Mouse (Mus musculus) MEL (cell line): Measurements from ENCODE around the gene Nat9. TPM values are rescaled to one million over a fixed set of nuclear protein-coding genes. Genes with fewer than 3 reads are reported as not detected.
A peak's percentile ranks its signal among the peaks of the same experiment; 100 is the strongest.

Source experiments
- DNase-seq: peaks from one replicate; pipeline ENCODE4 v3.0.0; 2011; ENCODE audit warnings: low read depth, low spot score
- H3K27ac ChIP-seq: 2 replicates; pipeline ENCODE4 v1.5.1; 2012; ENCODE audit warnings: low read depth, mild to moderate bottlenecking, control low read depth, low read length, moderate library complexity; ENCODE audit not compliant: control insufficient read depth
- H3K27me3 ChIP-seq, 2 experiments: fragments of 150-350 bp in 1 of 2; sonication (generic) in 1 of 2; 2 replicates each; pipeline ENCODE4 v1.6.1; 2012; ENCODE audit warnings: low read length in 2 of 2, mild to moderate bottlenecking in 2 of 2, improper control_type of control experiment in 1 of 2, moderate library complexity in 1 of 2; ENCODE audit not compliant: insufficient read depth in 2 of 2, control insufficient read depth in 1 of 2
- H3K36me3 ChIP-seq, 2 experiments: 2 replicates each; pipeline ENCODE4 v1.6.1; 2012 to 2014; ENCODE audit warnings: low read length in 2 of 2, improper control_type of control experiment in 1 of 2, inconsistent platforms in 1 of 2, mild to moderate bottlenecking in 1 of 2; ENCODE audit not compliant: insufficient read depth in 2 of 2, control insufficient read depth in 1 of 2
- H3K4me1 ChIP-seq, 2 experiments: fragments of 150-350 bp in 1 of 2; sonication (generic) in 1 of 2; 2 replicates each; pipeline ENCODE4 v1.6.1; 2012; ENCODE audit warnings: low read length in 2 of 2, improper control_type of control experiment in 1 of 2, mild to moderate bottlenecking in 1 of 2; ENCODE audit not compliant: insufficient read depth in 2 of 2, control insufficient read depth in 1 of 2
- H3K4me3 ChIP-seq, 2 experiments: fragments of 150-350 bp in 1 of 2; sonication (generic) in 1 of 2; 2 replicates each; pipeline ENCODE4 v1.5.1; 2012; ENCODE audit warnings: low read depth in 2 of 2, low read length in 2 of 2, mild to moderate bottlenecking in 2 of 2, moderate library complexity in 2 of 2, control low read depth in 1 of 2, improper control_type of control experiment in 1 of 2; ENCODE audit not compliant: control insufficient read depth in 1 of 2, insufficient read depth in 1 of 2
- H3K79me2 ChIP-seq: 2 replicates; pipeline ENCODE4 v1.6.1; 2012; ENCODE audit warnings: mild to moderate bottlenecking, low read length, moderate library complexity; ENCODE audit not compliant: control insufficient read depth, poor library complexity, insufficient read depth
- H3K9ac ChIP-seq: 2 replicates; pipeline ENCODE4 v1.6.1; 2012; ENCODE audit warnings: low read depth, mild to moderate bottlenecking, control low read depth, low read length, moderate library complexity; ENCODE audit not compliant: control insufficient read depth, poor library complexity, severe bottlenecking
- H3K9me3 ChIP-seq: fragments of 150-350 bp; sonication (generic); replicated peaks from 2 replicates; pipeline ENCODE4 v1.6.1; 2012; ENCODE audit warnings: mild to moderate bottlenecking, low read length, improper control_type of control experiment, moderate library complexity; ENCODE audit not compliant: insufficient read depth
- BHLHE40 ChIP-seq: IDR thresholded peaks from 2 replicates; pipeline ENCODE4 v1.6.1; 2012; ENCODE audit warnings: low read depth, mild to moderate bottlenecking, inconsistent platforms, low read length, improper control_type of control experiment, borderline replicate concordance
- CHD1 ChIP-seq: IDR thresholded peaks from 2 replicates; pipeline ENCODE4 v1.6.1; 2012; ENCODE audit warnings: low read depth, mild to moderate bottlenecking, inconsistent platforms, low read length, improper control_type of control experiment
- CHD2 ChIP-seq: IDR thresholded peaks from 2 replicates; pipeline ENCODE4 v1.6.1; 2011; ENCODE audit warnings: low read length, improper control_type of control experiment
- CTCF ChIP-seq, 3 experiments: IDR thresholded peaks in 2 of 3; conservative IDR thresholded peaks in 1 of 3; 2 replicates each; pipeline ENCODE4 v1.5.1; 2011 to 2012; ENCODE audit warnings: low read length in 3 of 3, low read depth in 2 of 3, mild to moderate bottlenecking in 2 of 3, improper control_type of control experiment in 1 of 3, inconsistent platforms in 1 of 3, mixed read lengths in 1 of 3, moderate library complexity in 1 of 3; ENCODE audit not compliant: control insufficient read depth in 1 of 3, insufficient read depth in 1 of 3, poor library complexity in 1 of 3, severe bottlenecking in 1 of 3
- E2F4 ChIP-seq: IDR thresholded peaks from 2 replicates; pipeline ENCODE4 v1.6.1; 2011; ENCODE audit warnings: low read depth, low read length, improper control_type of control experiment, borderline replicate concordance
- ELF1 ChIP-seq: IDR thresholded peaks from 2 replicates; pipeline ENCODE4 v1.6.1; 2014; ENCODE audit warnings: low read depth, mild to moderate bottlenecking, inconsistent platforms, low read length, improper control_type of control experiment, moderate library complexity
- EP300 ChIP-seq, 2 experiments: IDR thresholded peaks; 2 replicates each; pipeline ENCODE4 v1.6.1; 2011; ENCODE audit warnings: improper control_type of control experiment in 2 of 2, low read length in 2 of 2, low read depth in 1 of 2, mild to moderate bottlenecking in 1 of 2
- GABPA ChIP-seq: IDR thresholded peaks from 2 replicates; pipeline ENCODE4 v1.6.1; 2012; ENCODE audit warnings: low read depth, mild to moderate bottlenecking, inconsistent platforms, low read length, improper control_type of control experiment, moderate library complexity
- GATA1 ChIP-seq: IDR thresholded peaks from 2 replicates; pipeline ENCODE4 v1.6.1; 2011; ENCODE audit warnings: low read depth, low read length, improper control_type of control experiment
- HCFC1 ChIP-seq: IDR thresholded peaks from 2 replicates; pipeline ENCODE4 v1.6.1; 2012; ENCODE audit warnings: low read depth, mild to moderate bottlenecking, inconsistent platforms, low read length, improper control_type of control experiment, moderate library complexity
- JUND ChIP-seq: IDR thresholded peaks from 2 replicates; pipeline ENCODE4 v1.6.1; 2011; ENCODE audit warnings: low read depth, mild to moderate bottlenecking, improper control_type of control experiment, low read length
- KAT2A ChIP-seq: conservative IDR thresholded peaks from 2 replicates; pipeline ENCODE4 v1.6.1; 2012; ENCODE audit warnings: low read depth, low read length, improper control_type of control experiment, inconsistent platforms
- MAFK ChIP-seq: IDR thresholded peaks from 2 replicates; pipeline ENCODE4 v1.6.1; 2011; ENCODE audit warnings: low read depth, mild to moderate bottlenecking, low read length, improper control_type of control experiment, borderline replicate concordance
- MAX ChIP-seq: IDR thresholded peaks from 2 replicates; pipeline ENCODE4 v1.6.1; 2011; ENCODE audit warnings: low read length, improper control_type of control experiment
- MAZ ChIP-seq: IDR thresholded peaks from 2 replicates; pipeline ENCODE4 v1.6.1; 2012; ENCODE audit warnings: low read depth, mild to moderate bottlenecking, inconsistent platforms, low read length, improper control_type of control experiment
- MEF2A ChIP-seq: IDR thresholded peaks from 2 replicates; pipeline ENCODE4 v1.6.1; 2014; ENCODE audit warnings: low read depth, mild to moderate bottlenecking, inconsistent platforms, low read length, improper control_type of control experiment; ENCODE audit not compliant: poor library complexity, insufficient replicate concordance, severe bottlenecking; ENCODE audit errors: extremely low read depth
- MXI1 ChIP-seq: IDR thresholded peaks from 2 replicates; pipeline ENCODE4 v1.6.1; 2011; ENCODE audit warnings: mild to moderate bottlenecking, low read depth, low read length, improper control_type of control experiment
- MYB ChIP-seq: IDR thresholded peaks from 2 replicates; pipeline ENCODE4 v1.6.1; 2011; ENCODE audit warnings: mild to moderate bottlenecking, low read depth, low read length, improper control_type of control experiment
- MYC ChIP-seq: IDR thresholded peaks from 2 replicates; pipeline ENCODE4 v1.6.1; 2011; ENCODE audit warnings: low read depth, mild to moderate bottlenecking, low read length, improper control_type of control experiment, moderate library complexity
- NELFE ChIP-seq: IDR thresholded peaks from 2 replicates; pipeline ENCODE4 v1.6.1; 2011; ENCODE audit warnings: low read depth, low read length, improper control_type of control experiment
- NRF1 ChIP-seq: IDR thresholded peaks from 2 replicates; pipeline ENCODE4 v1.6.1; 2014; ENCODE audit warnings: low read depth, mild to moderate bottlenecking, inconsistent platforms, low read length, improper control_type of control experiment, moderate library complexity; ENCODE audit not compliant: poor library complexity, insufficient read depth, severe bottlenecking
- POLR2A ChIP-seq, 2 experiments: IDR thresholded peaks; 2 replicates each; pipeline ENCODE4 v1.6.1; 2011 to 2012; ENCODE audit warnings: low read length in 2 of 2, mild to moderate bottlenecking in 2 of 2, control low read depth in 1 of 2, improper control_type of control experiment in 1 of 2, low read depth in 1 of 2, moderate library complexity in 1 of 2; ENCODE audit not compliant: control insufficient read depth in 1 of 2, insufficient read depth in 1 of 2, poor library complexity in 1 of 2
- POLR2AphosphoS2 ChIP-seq: IDR thresholded peaks from 2 replicates; pipeline ENCODE4 v1.6.1; 2011; ENCODE audit warnings: low read length, improper control_type of control experiment
- POLR2AphosphoS5 ChIP-seq: IDR thresholded peaks from 2 replicates; pipeline ENCODE4 v1.6.1; 2012; ENCODE audit warnings: low read depth, borderline replicate concordance, mild to moderate bottlenecking, inconsistent platforms, low read length, moderate library complexity, mixed read lengths
- RAD21 ChIP-seq: IDR thresholded peaks from 2 replicates; pipeline ENCODE4 v1.6.1; 2011; ENCODE audit warnings: mild to moderate bottlenecking, low read depth, low read length, improper control_type of control experiment
- SIN3A ChIP-seq: IDR thresholded peaks from 2 replicates; pipeline ENCODE4 v1.6.1; 2012; ENCODE audit warnings: low read length, improper control_type of control experiment, inconsistent platforms
- SMC3 ChIP-seq: IDR thresholded peaks from 2 replicates; pipeline ENCODE4 v1.6.1; 2011; ENCODE audit warnings: low read depth, low read length, improper control_type of control experiment
- TAL1 ChIP-seq: IDR thresholded peaks from 2 replicates; pipeline ENCODE4 v1.6.1; 2012; ENCODE audit warnings: mild to moderate bottlenecking, inconsistent platforms, low read length, moderate library complexity, mixed read lengths
- TBP ChIP-seq: IDR thresholded peaks from 2 replicates; pipeline ENCODE4 v1.8.0; 2011; ENCODE audit warnings: low read depth, low read length, improper control_type of control experiment
- TCF12 ChIP-seq: IDR thresholded peaks from 2 replicates; pipeline ENCODE4 v1.6.1; 2014; ENCODE audit warnings: low read depth, mild to moderate bottlenecking, inconsistent platforms, low read length, improper control_type of control experiment, moderate library complexity
- UBTF ChIP-seq: IDR thresholded peaks from 2 replicates; pipeline ENCODE4 v1.6.1; 2012; ENCODE audit warnings: low read depth, mild to moderate bottlenecking, inconsistent platforms, low read length, improper control_type of control experiment, moderate library complexity, borderline replicate concordance; ENCODE audit not compliant: insufficient read depth
- USF1 ChIP-seq: IDR thresholded peaks from 2 replicates; pipeline ENCODE4 v1.6.1; 2014; ENCODE audit warnings: low read depth, mild to moderate bottlenecking, inconsistent platforms, low read length, improper control_type of control experiment, moderate library complexity
- USF2 ChIP-seq, 2 experiments: IDR thresholded peaks; 2 replicates each; pipeline ENCODE4 v1.6.1; 2011 to 2012; ENCODE audit warnings: improper control_type of control experiment in 2 of 2, low read length in 2 of 2, borderline replicate concordance in 1 of 2, inconsistent platforms in 1 of 2, low read depth in 1 of 2, mild to moderate bottlenecking in 1 of 2; ENCODE audit not compliant: insufficient read depth in 1 of 2
- ZC3H11A ChIP-seq: IDR thresholded peaks from 2 replicates; pipeline ENCODE4 v1.6.1; 2012; ENCODE audit warnings: low read depth, mild to moderate bottlenecking, inconsistent platforms, low read length, improper control_type of control experiment
- ZKSCAN1 ChIP-seq: IDR thresholded peaks from 2 replicates; pipeline ENCODE4 v1.6.1; 2012; ENCODE audit warnings: low read depth, mild to moderate bottlenecking, inconsistent platforms, low read length, improper control_type of control experiment, moderate library complexity
- ZNF384 ChIP-seq: IDR thresholded peaks from 2 replicates; pipeline ENCODE4 v1.6.1; 2012; ENCODE audit warnings: low read depth, mild to moderate bottlenecking, inconsistent platforms, low read length, improper control_type of control experiment
- polyA plus RNA-seq, 2 experiments: library from polyadenylated mRNA; stranded (reverse) in 1 of 2; unstranded in 1 of 2; fragments of >175 nt in 1 of 2; fragments of >200 nt in 1 of 2; gene quantifications; 2 replicates each; pipeline versions ENCODE4 v1.2.1 to v1.2.4; 2012; ENCODE audit warnings: low replicate concordance in 2 of 2, low read depth in 1 of 2; ENCODE audit not compliant: insufficient read length in 2 of 2, insufficient read depth in 1 of 2, missing spikeins in 1 of 2
- total RNA-seq: library from RNA; depleted of rRNA; stranded (reverse); fragments of 300-350 nt; gene quantifications from 2 replicates; pipeline ENCODE4 v1.2.3, GENCODE M21; 2012

The Nat9 gene
- total and polyA plus RNA-seq, 3 experiments = 46.1 to 92.4 TPM; not detected in 1

DNA sequence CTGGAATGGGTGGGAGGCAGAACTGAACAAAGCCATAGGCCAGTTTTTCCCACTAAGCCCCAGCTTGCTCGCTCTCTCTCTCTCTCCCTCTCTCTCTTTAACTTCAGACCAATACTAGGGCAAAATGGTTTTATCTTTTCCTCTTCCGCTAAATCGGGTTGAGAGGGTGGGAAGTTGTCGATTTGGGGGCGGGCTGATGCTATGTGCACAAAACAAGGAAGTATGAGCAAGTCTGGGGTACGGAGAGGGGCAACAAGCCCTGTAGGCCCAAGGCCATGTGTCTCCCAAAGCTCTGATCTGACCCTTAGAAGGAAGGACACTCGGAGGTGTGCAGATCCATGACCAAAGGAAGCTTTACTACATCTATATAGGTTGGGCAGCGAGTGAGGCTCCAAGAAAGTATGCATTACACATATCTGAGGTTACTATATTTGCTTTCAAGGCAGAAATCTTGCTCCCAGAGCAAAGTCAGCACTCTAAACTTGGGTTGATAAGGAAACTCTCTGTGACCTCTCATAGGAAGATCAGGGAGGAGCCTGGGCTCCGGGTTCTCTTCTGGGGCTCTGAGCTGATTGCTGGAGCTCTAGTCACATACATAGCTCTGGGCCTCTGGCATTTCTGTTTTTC is 26.0 kb downstream of the Nat9 start:
- no peaks in the 10 kb centered on the region for H3K27me3 ChIP-seq
- H3K4me3 ChIP-seq = peak overlapping the region; percentile 63 to 64
- peak; percentile 96 for DNase-seq
- peak overlapping the region; percentile 90 for H3K27ac ChIP-seq
- no peaks in the 10 kb centered on the region for H3K9me3 ChIP-seq
- peaks cover 35% of the 10 kb centered on the region for H3K79me2 ChIP-seq
- peaks cover 0 to 30% of the 10 kb centered on the region in 2 experiments; a peak in 2 of 4 replicates for H3K36me3 ChIP-seq
- H3K9ac ChIP-seq = peak overlapping the region; percentile 69
- peaks cover 13 to 48% of the 10 kb centered on the region in 2 experiments for H3K4me1 ChIP-seq
- peak; percentile 47; the same call in 1 of the 2 replicates for TF ChIP-seq MAX
- TF ChIP-seq BHLHE40 = no peak
- TF ChIP-seq MYB = 0 out of 2 replicates have a peak, but pooled peaks have one; percentile 19
- peak; percentile 53 for TF ChIP-seq POLR2AphosphoS2
- TF ChIP-seq MAZ = peak; percentile 84; the same call in 1 of the 2 replicates
- no peak for TF ChIP-seq CTCF (IDR thresholded peaks at IDR 0.05 in 2 of 3, conservative IDR thresholded peaks at IDR 0.05 in 1 of 3; ENCODE audit: control insufficient read depth in 1 of 3, insufficient read depth in 1 of 3, low read depth in 2 of 3, low read length in 3 of 3, poor library complexity in 1 of 3, severe bottlenecking in 1 of 3)
- peak; percentile 71; the same call in 1 of the 2 replicates for TF ChIP-seq MYC
- peak; percentile 59; the same call in 1 of the 2 replicates for TF ChIP-seq NELFE
- peak; percentile 98 for TF ChIP-seq JUND
- 0 out of 2 replicates have a peak, but pooled peaks have one; percentile 65 for TF ChIP-seq MAFK
- TF ChIP-seq ZNF384 = no peak
- TF ChIP-seq TAL1 = no peak
- TF ChIP-seq EP300 (IDR thresholded peaks at IDR 0.05; ENCODE audit: low read depth in 1 of 2, low read length in 2 of 2) = peak; percentile 49 to 53; a peak in 3 of 4 replicates
- no peak for TF ChIP-seq USF1
- TF ChIP-seq SMC3 = peak; percentile 2; the same call in 1 of the 2 replicates
- TF ChIP-seq RAD21 = no peak
- TF ChIP-seq ZC3H11A = peak; percentile 42
- TF ChIP-seq HCFC1 = peak; percentile 79
- TF ChIP-seq POLR2A (IDR thresholded peaks at IDR 0.05; ENCODE audit: control insufficient read depth in 1 of 2, insufficient read depth in 1 of 2, low read depth in 1 of 2, low read length in 2 of 2, poor library complexity in 1 of 2) = peak in 1 of 2 experiments; percentile 81; a peak in 2 of 4 replicates
- peak; percentile 76 for TF ChIP-seq GATA1
- TF ChIP-seq ELF1 = peak; percentile 95
- TF ChIP-seq TBP = peak; percentile 90
- no peak for TF ChIP-seq GABPA
- TF ChIP-seq TCF12 = peak; percentile 23; the same call in 1 of the 2 replicates
- peak; percentile 59 for TF ChIP-seq MXI1
- TF ChIP-seq USF2 (IDR thresholded peaks at IDR 0.05; ENCODE audit: borderline replicate concordance in 1 of 2, insufficient read depth in 1 of 2, low read depth in 1 of 2, low read length in 2 of 2) = no peak
- no peak for TF ChIP-seq NRF1
- TF ChIP-seq ZKSCAN1 = no peak
- no peak for TF ChIP-seq CHD1
- TF ChIP-seq MEF2A = no peak
- TF ChIP-seq UBTF = no peak
- no peak for TF ChIP-seq POLR2AphosphoS5
- peak; percentile 53; the same call in 1 of the 2 replicates for TF ChIP-seq E2F4
- peak; percentile 83 for TF ChIP-seq SIN3A
- TF ChIP-seq KAT2A = no peak; the same call in 1 of the 2 replicates
- no peak for TF ChIP-seq CHD2
